Comparison of ENCODE assay signal across 8 mouse cellular contexts in the genomic region with DNA sequence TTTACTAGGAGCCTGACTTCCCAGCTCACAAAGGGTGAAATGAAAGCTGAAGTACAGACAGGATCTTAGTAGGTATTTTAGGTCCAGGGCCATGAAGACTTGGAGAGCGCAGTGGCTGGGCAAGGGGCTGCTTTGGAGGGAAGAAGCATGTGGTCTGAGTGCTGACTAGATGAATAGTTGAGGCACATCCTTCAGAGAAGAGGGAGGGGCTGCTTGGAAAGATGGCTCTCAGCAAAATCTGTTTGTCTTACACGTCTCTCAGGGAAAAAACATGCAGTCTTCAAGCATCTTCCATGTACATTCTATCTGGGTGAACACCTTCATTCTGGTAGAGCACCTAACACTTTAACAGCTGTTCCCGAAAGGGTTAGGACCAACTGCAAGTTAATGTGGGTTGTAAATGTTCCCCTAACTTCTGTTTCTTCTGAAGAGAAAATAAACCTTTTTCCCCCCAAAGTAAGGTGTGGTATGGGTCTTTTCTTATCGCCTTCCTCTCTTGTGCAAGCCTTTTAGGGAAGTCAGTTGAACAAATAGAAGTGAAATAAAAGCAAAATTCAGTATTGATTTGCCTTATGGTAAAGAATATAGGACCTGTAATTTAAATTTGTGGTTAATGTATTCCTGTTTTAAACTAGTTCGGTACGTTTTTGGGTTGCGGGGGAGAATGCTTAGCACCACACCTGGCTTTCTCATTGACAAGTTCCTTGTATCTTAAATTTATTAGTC. TPM values are rescaled to one million over a fixed set of nuclear protein-coding genes. Genes with fewer than 3 reads are reported as not detected.
A peak's percentile ranks its signal among the peaks of the same experiment; 100 is the strongest.
DNase-seq lines count a peak whose midpoint lies in the region; ATAC-seq and TF ChIP-seq lines count a peak whose summit lies in the region.

No protein-coding gene starts in this region.

- peaks cover 59% of the 10 kb centered on the region for H3K4me1 ChIP-seq in heart, embryonic 11.5 days (ENCODE audit: control insufficient read depth, insufficient read depth, low read length)
- peaks cover 37% of the 10 kb centered on the region for H3K4me1 ChIP-seq in thymus, adult 2 months (replicated peaks; ENCODE audit: control insufficient read depth, insufficient read depth, low read length)
- H3K4me1 ChIP-seq in intestine, embryonic 16.5 days (ENCODE audit: control insufficient read depth, insufficient read depth, low read length) = peaks cover 55% of the 10 kb centered on the region
- peaks cover 58% of the 10 kb centered on the region for H3K4me1 ChIP-seq in stomach, embryonic 16.5 days (ENCODE audit: control insufficient read depth, insufficient read depth, low read length)

- no peaks in the 10 kb centered on the region for H3K9me3 ChIP-seq in heart, embryonic 11.5 days (replicated peaks; ENCODE audit: control insufficient read depth, low read length)
- H3K9me3 ChIP-seq in intestine, embryonic 16.5 days (ENCODE audit: control insufficient read depth, low read length) = no peaks in the 10 kb centered on the region
- H3K9me3 ChIP-seq in stomach, embryonic 16.5 days (replicated peaks; ENCODE audit: control insufficient read depth, low read length) = no peaks in the 10 kb centered on the region

- peak overlapping the region; percentile 95 for H3K4me2 ChIP-seq in heart, embryonic 11.5 days
- peak overlapping the region; percentile 43 for H3K4me2 ChIP-seq in intestine, embryonic 16.5 days (ENCODE audit: low read depth, low read length)
- H3K4me2 ChIP-seq in stomach, embryonic 16.5 days (ENCODE audit: low read depth, low read length) = peak overlapping the region; percentile 44

- no peak for DNase-seq in heart, adult 9 months (ENCODE audit: low spot score in 2 of 2)
- DNase-seq in thymus, adult 2 months = no peak
- DNase-seq in thymus, postnatal 0 days (ENCODE audit: low spot score) = no peak
- no peak for DNase-seq in embryo, embryonic 9.5 days (ENCODE audit: extremely low spot score)
- DNase-seq in thymus, adult 18-20 months = no peak

- peaks cover 22% of the 10 kb centered on the region; the same call in 1 of the 2 replicates for H3K36me3 ChIP-seq in heart, embryonic 11.5 days (ENCODE audit: control insufficient read depth, insufficient read depth, low read length)
- H3K36me3 ChIP-seq in thymus, adult 2 months (ENCODE audit: control insufficient read depth, insufficient read depth, low read length) = peaks cover 48% of the 10 kb centered on the region
- H3K36me3 ChIP-seq in intestine, embryonic 16.5 days (ENCODE audit: control insufficient read depth, insufficient read depth, low read length) = peaks cover 2% of the 10 kb centered on the region
- peaks cover 23% of the 10 kb centered on the region for H3K36me3 ChIP-seq in stomach, embryonic 16.5 days (ENCODE audit: control insufficient read depth, insufficient read depth, low read length)

- WGBS in heart, embryonic 11.5 days (ENCODE audit: insufficient replicate concordance) = 73% methylated on average over 7 of the region's 7 CpGs
- 58% methylated on average over 7 of the region's 7 CpGs for WGBS in thymus, adult 2 months
- 66% methylated on average over 7 of the region's 7 CpGs for WGBS in intestine, embryonic 16.5 days
- 66% methylated on average over 7 of the region's 7 CpGs for WGBS in stomach, embryonic 16.5 days

- peak overlapping the region; percentile 59 for H3K9ac ChIP-seq in heart, embryonic 11.5 days (ENCODE audit: low read depth, low read length)
- H3K9ac ChIP-seq in intestine, embryonic 16.5 days (ENCODE audit: low read depth, low read length) = peak overlapping the region; percentile 25; the same call in 1 of the 2 replicates
- H3K9ac ChIP-seq in stomach, embryonic 16.5 days (ENCODE audit: low read length) = 0 out of 2 replicates have a peak overlapping the region, but pooled peaks have one; percentile 12

- peak overlapping the region; percentile 76 for H3K4me3 ChIP-seq in heart, embryonic 11.5 days (ENCODE audit: low read depth, low read length)
- H3K4me3 ChIP-seq in thymus, adult 2 months (ENCODE audit: control insufficient read depth, insufficient read depth, low read length) = no peak overlapping the region; the same call in 1 of the 2 replicates
- peak overlapping the region; percentile 16 for H3K4me3 ChIP-seq in intestine, embryonic 16.5 days (ENCODE audit: low read length)
- H3K4me3 ChIP-seq in stomach, embryonic 16.5 days (replicated peaks; ENCODE audit: low read length) = peak overlapping the region; percentile 20; the same call in 1 of the 2 replicates

- peak overlapping the region; percentile 73 for H3K27ac ChIP-seq in heart, embryonic 11.5 days (ENCODE audit: low read depth, low read length)
- H3K27ac ChIP-seq in thymus, adult 2 months (ENCODE audit: control insufficient read depth, insufficient read depth, low read length) = peak overlapping the region; percentile 62
- H3K27ac ChIP-seq in intestine, embryonic 16.5 days (ENCODE audit: low read length) = peak overlapping the region; percentile 73
- peak overlapping the region; percentile 96 for H3K27ac ChIP-seq in stomach, embryonic 16.5 days (ENCODE audit: low read length)

- no peak for TF ChIP-seq CTCF in thymus, adult 2 months (IDR thresholded peaks at IDR 0.05; ENCODE audit: borderline replicate concordance, control insufficient read depth, extremely low read depth, insufficient read depth, low read length, poor library complexity)

- no peak for TF ChIP-seq POLR2A in thymus, adult 2 months (IDR thresholded peaks at IDR 0.05; ENCODE audit: control insufficient read depth, extremely low read depth, insufficient read depth, low read length, poor library complexity)

- no peak for ATAC-seq in heart, embryonic 11.5 days (replicated peaks; ENCODE audit: insufficient number of reproducible peaks, low FRiP score, low TSS enrichment)
- no peak for ATAC-seq in intestine, embryonic 16.5 days
- no peak for ATAC-seq in stomach, embryonic 16.5 days (ENCODE audit: insufficient read depth, low FRiP score)

- no peaks in the 10 kb centered on the region for H3K27me3 ChIP-seq in heart, embryonic 11.5 days (ENCODE audit: control insufficient read depth, insufficient read depth, low read length)
- no peaks in the 10 kb centered on the region for H3K27me3 ChIP-seq in thymus, adult 2 months (ENCODE audit: control insufficient read depth, insufficient read depth, low read length)
- no peaks in the 10 kb centered on the region for H3K27me3 ChIP-seq in intestine, embryonic 16.5 days (replicated peaks; ENCODE audit: control insufficient read depth, insufficient read depth, low read length)
- H3K27me3 ChIP-seq in stomach, embryonic 16.5 days (ENCODE audit: control insufficient read depth, insufficient read depth, low read length) = no peaks in the 10 kb centered on the region

RNA-seq across cellular contexts. Expression of a gene that starts 4.3 kb away (rescaled TPM):
- polyA plus RNA-seq in heart, embryonic 11.5 days (2014; fragmentation: Nextera tagmentation; extraction: Ambion mirVana) = 46.3 and 49.8 TPM in 2 replicates
- polyA plus RNA-seq in thymus, adult 2 months (2012; rRNA removed) = 145 and 198 TPM in 2 replicates
- 81.3 and 91.3 TPM in 2 replicates for polyA plus RNA-seq in thymus, postnatal 0 days (2015; fragmentation: Nextera tagmentation; extraction: Ambion mirVana)
- polyA plus RNA-seq in intestine, embryonic 16.5 days (2015; fragmentation: Nextera tagmentation; extraction: Ambion mirVana) = 14.7 and 17.0 TPM in 2 replicates
- 16.5 and 20.5 TPM in 2 replicates for polyA plus RNA-seq in stomach, embryonic 16.5 days (2015; fragmentation: Nextera tagmentation; extraction: Ambion mirVana)

RNA-seq across cellular contexts. Expression of a gene that starts 24.8 kb away (rescaled TPM):
- polyA plus RNA-seq in heart, embryonic 11.5 days (2014; fragmentation: Nextera tagmentation; extraction: Ambion mirVana) = 3.5 and 5.1 TPM in 2 replicates
- 3.1 and 4.1 TPM in 2 replicates for polyA plus RNA-seq in thymus, adult 2 months (2012; rRNA removed)
- polyA plus RNA-seq in thymus, postnatal 0 days (2015; fragmentation: Nextera tagmentation; extraction: Ambion mirVana) = 0.91 and 2.0 TPM in 2 replicates
- 2.5 and 3.2 TPM in 2 replicates for polyA plus RNA-seq in intestine, embryonic 16.5 days (2015; fragmentation: Nextera tagmentation; extraction: Ambion mirVana)
- 13.3 and 20.5 TPM in 2 replicates for polyA plus RNA-seq in stomach, embryonic 16.5 days (2015; fragmentation: Nextera tagmentation; extraction: Ambion mirVana)

RNA-seq across cellular contexts. Expression of a gene that starts 38.1 kb away (rescaled TPM):
- 52.7 and 55.4 TPM in 2 replicates for polyA plus RNA-seq in heart, embryonic 11.5 days (2014; fragmentation: Nextera tagmentation; extraction: Ambion mirVana)
- 17.1 and 18.3 TPM in 2 replicates for polyA plus RNA-seq in thymus, adult 2 months (2012; rRNA removed)
- 58.5 and 65.4 TPM in 2 replicates for polyA plus RNA-seq in thymus, postnatal 0 days (2015; fragmentation: Nextera tagmentation; extraction: Ambion mirVana)
- polyA plus RNA-seq in intestine, embryonic 16.5 days (2015; fragmentation: Nextera tagmentation; extraction: Ambion mirVana) = 67.3 and 69.9 TPM in 2 replicates
- polyA plus RNA-seq in stomach, embryonic 16.5 days (2015; fragmentation: Nextera tagmentation; extraction: Ambion mirVana) = 70.3 and 73.0 TPM in 2 replicates

Comparison
In these comparisons a context has a peak if more than half of its experiments do, and no peak if none do; other contexts are left out.
1. H3K4me2 ChIP-seq: peak in every context shown above with its lines; median percentile 95 in heart, embryonic 11.5 days; 44 in stomach, embryonic 16.5 days; 43 in intestine, embryonic 16.5 days.